Mouse (Mus musculus) kidney, adult 2 months (tissue): ENCODE measurements around the gene Atg4a-ps. TPM values are rescaled to one million over a fixed set of nuclear protein-coding genes. Genes with fewer than 3 reads are reported as not detected.

Source experiments
- DNase-seq: peaks from one replicate; pipeline ENCODE4 v3.0.0; 2021
- H3K27ac ChIP-seq: fragments of 200-500 bp; 2 replicates; pipeline ENCODE4 v1.5.1; 2012; ENCODE audit warnings: low read depth, low read length, control low read depth, inconsistent platforms; ENCODE audit not compliant: insufficient read depth
- H3K27me3 ChIP-seq: fragments of 200-500 bp; replicated peaks from 2 replicates; pipeline ENCODE4 v1.6.1; 2012; ENCODE audit warnings: mild to moderate bottlenecking, moderate library complexity, low read length, inconsistent platforms; ENCODE audit not compliant: control insufficient read depth, insufficient read depth
- H3K36me3 ChIP-seq: fragments of 200-500 bp; 2 replicates; pipeline ENCODE4 v1.6.1; 2012; ENCODE audit warnings: mild to moderate bottlenecking, moderate library complexity, low read length, inconsistent platforms; ENCODE audit not compliant: control insufficient read depth, insufficient read depth
- H3K4me1 ChIP-seq: fragments of 200-500 bp; 2 replicates; pipeline ENCODE4 v1.6.1; 2011; ENCODE audit warnings: low read length; ENCODE audit not compliant: control insufficient read depth, insufficient read depth
- H3K4me3 ChIP-seq: fragments of 200-500 bp; 2 replicates; pipeline ENCODE4 v1.5.1; 2011; ENCODE audit warnings: mild to moderate bottlenecking, low read depth, low read length, control low read depth; ENCODE audit not compliant: insufficient read depth
- CTCF ChIP-seq: fragments of 200-500 bp; conservative IDR thresholded peaks from 2 replicates; pipeline ENCODE4 v1.5.1; 2011; ENCODE audit warnings: low read depth, mild to moderate bottlenecking, control low read depth, low read length, moderate library complexity, mixed read lengths; ENCODE audit not compliant: insufficient read depth, insufficient read length
- POLR2A ChIP-seq: fragments of 200-500 bp; IDR thresholded peaks from one replicate; pipeline ENCODE4 v1.6.1; 2011; ENCODE audit warnings: low read depth, low read length, control low read depth
- WGBS: fragments of 180-500 bp; shearing (Covaris S2); methylation state at CpG from one replicate; pipeline ENCODE4 v1.1.7; 2018; 5-methylcytosine and 5-hydroxymethylcytosine counted together
- polyA plus RNA-seq: library from polyadenylated mRNA; depleted of rRNA; stranded (reverse); fragments of >200 nt; gene quantifications from 2 replicates; pipeline ENCODE4 v1.2.3, GENCODE M21; 2012

Gene Atg4a-ps
- polyA plus RNA-seq, 1 experiment, result not detected

GRCm38 (mm10) chr3:103672716-103673115, 26.8 kb upstream of the Atg4a-ps start:
- WGBS, result 31% methylated on average over 7 of the region's 7 CpGs
- no peak for DNase-seq
- Histone ChIP-seq H3K4me1 (no peaks in the 10 kb centered on the region), H3K27me3 (no peaks in the 10 kb centered on the region; the same call in 1 of the 2 replicates), H3K4me3 (no peak overlapping the region), H3K27ac (no peak overlapping the region), H3K36me3 (no peaks in the 10 kb centered on the region)
- TF ChIP-seq CTCF (no peak), POLR2A (no peak)

DNA sequence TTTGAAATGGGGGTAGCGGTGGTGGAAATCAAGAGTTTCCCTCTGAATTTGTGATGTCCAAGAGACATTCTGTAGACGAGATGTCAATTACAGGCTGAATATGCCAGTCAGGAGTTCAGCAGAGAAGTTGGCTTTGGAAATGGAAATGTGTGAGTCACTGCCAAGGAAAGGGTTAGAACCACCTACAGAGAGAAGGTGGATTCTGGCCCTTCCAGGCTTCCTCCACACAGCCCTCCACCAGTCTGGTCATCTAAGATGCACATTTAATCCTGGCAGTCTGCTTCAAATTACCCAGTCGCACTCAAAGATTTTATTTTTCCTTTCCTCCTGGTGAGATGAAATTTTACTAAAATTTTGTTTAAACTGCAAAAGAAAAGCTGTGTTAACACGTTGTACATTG, 26.2 kb upstream of the Atg4a-ps start:
- H3K27me3 ChIP-seq, result no peaks in the 10 kb centered on the region; the same call in 1 of the 2 replicates
- no peak overlapping the region for H3K27ac ChIP-seq
- no peaks in the 10 kb centered on the region for H3K4me1 ChIP-seq
- no peak for TF ChIP-seq POLR2A
- TF ChIP-seq CTCF, result no peak
- H3K4me3 ChIP-seq, result no peak overlapping the region
- WGBS, result 76% methylated on average over 4 of the region's 4 CpGs
- no peak for DNase-seq
- H3K36me3 ChIP-seq, result no peaks in the 10 kb centered on the region

DNA sequence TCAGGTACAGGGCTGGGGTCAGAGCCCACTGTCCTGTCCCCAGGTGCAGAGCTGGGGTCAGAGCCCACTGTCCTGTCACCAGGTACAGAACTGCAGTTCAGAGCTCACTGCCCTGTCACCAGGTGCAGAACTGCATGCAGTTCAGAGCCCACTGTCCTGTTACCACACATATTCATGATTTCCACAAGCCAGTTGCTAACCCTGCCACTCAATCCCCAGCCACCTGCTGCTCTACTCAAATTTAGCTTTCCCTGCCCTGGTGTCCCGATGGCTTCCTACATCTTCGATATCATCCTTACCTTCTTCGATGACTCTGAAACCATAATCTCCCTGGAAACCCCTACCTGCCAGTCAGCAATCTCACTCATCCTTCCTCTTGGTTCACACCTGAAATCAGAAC, 17.5 kb upstream of the Atg4a-ps start:
- 90% methylated on average over 3 of the region's 3 CpGs for WGBS
- Histone ChIP-seq H3K36me3 (no peaks in the 10 kb centered on the region), H3K27me3 (no peaks in the 10 kb centered on the region), H3K27ac (no peak overlapping the region), H3K4me1 (no peaks in the 10 kb centered on the region), H3K4me3 (no peak overlapping the region)
- TF ChIP-seq CTCF, result no peak
- no peak for DNase-seq

- Histone ChIP-seq H3K36me3 (no peaks in the 10 kb centered on the region), H3K27ac (no peak overlapping the region), H3K4me1 (no peaks in the 10 kb centered on the region), H3K27me3 (no peaks in the 10 kb centered on the region), H3K4me3 (no peak overlapping the region)
- WGBS, result 82% methylated on average over 8 of the region's 8 CpGs
- DNase-seq, result no peak
- no peak for TF ChIP-seq CTCF
These were observed 15.8 kb upstream of the Atg4a-ps start for GRCm38 (mm10) chr3:103661714-103662113.

DNA sequence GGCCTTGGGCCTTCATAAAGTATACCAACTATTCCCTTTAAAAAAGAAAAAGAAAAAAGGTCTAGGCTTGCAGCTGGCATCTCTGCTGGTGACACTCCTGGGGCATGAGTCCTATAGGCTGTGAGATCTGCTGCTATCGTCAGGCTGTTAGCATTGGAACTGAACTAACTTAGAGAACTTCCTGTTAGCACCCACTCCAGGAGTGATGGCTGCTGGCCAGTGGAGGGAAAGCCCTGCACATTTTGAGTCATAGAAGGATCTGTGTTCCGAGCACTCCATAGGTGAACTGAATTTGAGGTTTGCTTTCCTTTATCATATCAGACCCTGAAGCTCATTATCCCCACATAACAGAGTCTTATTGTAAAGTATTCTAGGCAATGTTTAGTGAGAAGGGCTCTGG, 14.1 kb upstream of the Atg4a-ps start:
- no peaks in the 10 kb centered on the region for H3K36me3 ChIP-seq
- no peaks in the 10 kb centered on the region for H3K27me3 ChIP-seq
- no peak for TF ChIP-seq POLR2A
- TF ChIP-seq CTCF, result no peak
- H3K27ac ChIP-seq, result no peak overlapping the region
- no peaks in the 10 kb centered on the region for H3K4me1 ChIP-seq
- no peak overlapping the region for H3K4me3 ChIP-seq
- DNase-seq, result no peak
- 64% methylated on average over 2 of the region's 2 CpGs for WGBS

GRCm38 (mm10) chr3:103650406-103650805, 4.5 kb upstream of the Atg4a-ps start:
- H3K27me3 ChIP-seq, result no peaks in the 10 kb centered on the region
- H3K4me1 ChIP-seq, result no peaks in the 10 kb centered on the region
- TF ChIP-seq POLR2A, result no peak
- no peak for DNase-seq
- H3K27ac ChIP-seq, result no peak overlapping the region
- H3K4me3 ChIP-seq, result no peak overlapping the region
- no peaks in the 10 kb centered on the region for H3K36me3 ChIP-seq
- WGBS, result 51% methylated on average over 1 of the region's 1 CpGs

DNA sequence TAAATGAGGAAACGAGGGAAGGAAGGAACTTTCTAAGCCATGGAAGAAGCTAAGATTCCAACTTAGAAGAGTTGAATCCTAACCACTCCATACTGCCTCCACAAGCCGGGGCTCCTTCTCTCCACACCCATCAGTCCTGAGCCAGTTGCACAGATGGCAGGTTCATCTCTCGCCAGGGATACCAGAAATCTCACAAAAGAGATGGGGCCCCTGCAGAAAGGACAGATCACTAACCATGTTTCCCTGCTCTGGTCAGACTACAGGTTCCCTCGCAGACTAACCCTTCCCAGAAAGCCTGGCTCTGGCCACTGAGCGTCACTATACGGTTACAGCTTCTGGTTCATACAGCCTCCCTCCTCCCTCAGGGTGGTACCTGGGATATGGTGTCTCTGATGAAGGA, 3.8 kb upstream of the Atg4a-ps start:
- no peaks in the 10 kb centered on the region for H3K4me1 ChIP-seq
- no peaks in the 10 kb centered on the region for H3K27me3 ChIP-seq
- no peak overlapping the region for H3K27ac ChIP-seq
- no peak overlapping the region for H3K4me3 ChIP-seq
- WGBS, result 91% methylated on average over 6 of the region's 6 CpGs
- H3K36me3 ChIP-seq, result no peaks in the 10 kb centered on the region
- DNase-seq, result no peak
- TF ChIP-seq POLR2A, result no peak
- no peak for TF ChIP-seq CTCF

DNA sequence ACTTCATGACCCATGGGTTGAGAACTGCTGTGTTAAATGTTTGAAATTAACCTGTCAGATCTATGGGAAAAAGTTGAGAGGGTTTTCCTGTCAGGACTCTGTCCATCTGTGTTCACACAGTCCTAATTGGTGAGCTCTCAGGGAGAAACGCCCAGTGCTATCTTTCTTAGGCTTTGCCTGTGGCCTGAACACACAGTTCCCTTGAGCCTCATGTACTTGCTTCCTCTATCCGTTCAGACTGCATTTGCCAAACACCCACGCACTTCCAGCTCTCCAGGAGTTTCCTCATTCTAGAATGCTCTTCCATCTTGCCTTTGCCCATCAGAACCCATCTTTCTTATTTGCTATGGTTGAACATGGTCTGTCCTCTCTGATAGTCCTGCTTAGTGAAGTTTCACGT, 2.6 kb upstream of the Atg4a-ps start:
- TF ChIP-seq POLR2A (no peak), CTCF (no peak)
- WGBS, result 62% methylated on average over 4 of the region's 4 CpGs
- no peaks in the 10 kb centered on the region for H3K27me3 ChIP-seq
- no peak overlapping the region for H3K27ac ChIP-seq
- H3K4me3 ChIP-seq, result no peak overlapping the region
- H3K4me1 ChIP-seq, result no peaks in the 10 kb centered on the region
- H3K36me3 ChIP-seq, result no peaks in the 10 kb centered on the region
- DNase-seq, result no peak
